Mouse (Mus musculus): ENCODE results near the gene Mpi.

- TF ChIP-seq POLR2A (IDR thresholded peaks at IDR 0.05; ENCODE audit: low read depth, low read length) (no peak), CTCF (IDR thresholded peaks at IDR 0.05; ENCODE audit: borderline replicate concordance, insufficient read depth, low read length) (no peak)
These were observed 16.2 kb downstream of the Mpi start for GRCm38 (mm10) chr9:57536362-57536761.
